Mouse (Mus musculus): ENCODE measurements around the gene Gm9508. TPM values are rescaled to one million over a fixed set of nuclear protein-coding genes. Genes with fewer than 3 reads are reported as not detected.

Gene Gm9508
- total and polyA plus RNA-seq, 2 experiments from 2014 or later = not detected

- no peak for ATAC-seq
- DNase-seq = no peak
- TF ChIP-seq CTCF (IDR thresholded peaks at IDR 0.05; ENCODE audit: low read depth) = no peak
- Histone ChIP-seq H3K27me3 (ENCODE audit: insufficient read depth, low read length) (peaks cover 9% of the 10 kb centered on the region; the same call in 1 of the 2 replicates), H3K9me3 (ENCODE audit: low read length) (no peaks in the 10 kb centered on the region), H3K4me2 (ENCODE audit: low read depth) (no peak overlapping the region), H3K36me3 (ENCODE audit: insufficient read depth) (no peaks in the 10 kb centered on the region), H3K27ac (ENCODE audit: low read depth, low read length) (no peak overlapping the region), H3K9ac (no peak overlapping the region), H3K4me1 (ENCODE audit: insufficient read depth) (no peaks in the 10 kb centered on the region), H3K4me3 (ENCODE audit: low read depth, low read length) (no peak overlapping the region)
- whole genome bisulfite sequencing = 35% methylated on average over 10 of the region's 10 CpGs
These were observed 10.0 kb downstream of the Gm9508 start for GRCm38 (mm10) chr10:77687021-77687420.

- peaks cover 9% of the 10 kb centered on the region; the same call in 1 of the 2 replicates for H3K27me3 ChIP-seq (ENCODE audit: insufficient read depth, low read length)
- no peaks in the 10 kb centered on the region for H3K36me3 ChIP-seq (ENCODE audit: insufficient read depth)
- 12% methylated on average over 22 of the region's 22 CpGs for WGBS
- no peaks in the 10 kb centered on the region for H3K4me1 ChIP-seq (ENCODE audit: insufficient read depth)
- no peak for TF ChIP-seq CTCF (IDR thresholded peaks at IDR 0.05; ENCODE audit: low read depth)
- DNase-seq (no peak), ATAC-seq (no peak)
- no peak within 1 kb of the TSS for H3K4me2 ChIP-seq (ENCODE audit: low read depth)
- no peak within 1 kb of the TSS for H3K9ac ChIP-seq
- no peaks in the 10 kb centered on the region for H3K9me3 ChIP-seq (ENCODE audit: low read length)
- no peak within 1 kb of the TSS for H3K27ac ChIP-seq (ENCODE audit: low read depth, low read length)
- no peak within 1 kb of the TSS for H3K4me3 ChIP-seq (ENCODE audit: low read depth, low read length)
These were observed 11.0 kb downstream of the Gm9508 start, which contains the start of gene Tspear for GRCm38 (mm10) chr10:77685895-77686664. Gene Tspear (plus strand): TSS chr10:77686569.

GRCm38 (mm10) chr10:77684181-77684580 lies 12.9 kb downstream of the Gm9508 start:
- Histone ChIP-seq H3K27ac (ENCODE audit: low read depth, low read length) (no peak overlapping the region), H3K9me3 (ENCODE audit: low read length) (no peaks in the 10 kb centered on the region), H3K4me2 (ENCODE audit: low read depth) (no peak overlapping the region), H3K4me1 (ENCODE audit: insufficient read depth) (no peaks in the 10 kb centered on the region), H3K36me3 (ENCODE audit: insufficient read depth) (no peaks in the 10 kb centered on the region), H3K9ac (no peak overlapping the region), H3K4me3 (ENCODE audit: low read depth, low read length) (no peak overlapping the region), H3K27me3 (ENCODE audit: insufficient read depth, low read length) (peaks cover 9% of the 10 kb centered on the region; the same call in 1 of the 2 replicates)
- DNase-seq = no peak
- 41% methylated on average over 8 of the region's 8 CpGs for WGBS
- TF ChIP-seq CTCF (IDR thresholded peaks at IDR 0.05; ENCODE audit: low read depth) = no peak
- ATAC-seq = no peak

GRCm38 (mm10) chr10:77682994-77683393 lies 14.0 kb downstream of the Gm9508 start:
- H3K4me2 ChIP-seq (ENCODE audit: low read depth) = no peak overlapping the region
- no peak overlapping the region for H3K27ac ChIP-seq (ENCODE audit: low read depth, low read length)
- H3K4me3 ChIP-seq (ENCODE audit: low read depth, low read length) = no peak overlapping the region
- DNase-seq (no peak), ATAC-seq (no peak)
- WGBS = 72% methylated on average over 7 of the region's 7 CpGs
- H3K27me3 ChIP-seq (ENCODE audit: insufficient read depth, low read length) = peaks cover 16% of the 10 kb centered on the region
- no peak overlapping the region for H3K9ac ChIP-seq
- peaks cover 2% of the 10 kb centered on the region; the same call in 1 of the 2 replicates for H3K4me1 ChIP-seq (ENCODE audit: insufficient read depth)
- no peaks in the 10 kb centered on the region for H3K36me3 ChIP-seq (ENCODE audit: insufficient read depth)
- H3K9me3 ChIP-seq (ENCODE audit: low read length) = no peaks in the 10 kb centered on the region
- TF ChIP-seq CTCF (IDR thresholded peaks at IDR 0.05; ENCODE audit: low read depth) = no peak

- peak overlapping the region; percentile 35 for H3K4me3 ChIP-seq (ENCODE audit: low read depth, low read length)
- DNase-seq = peak; percentile 22
- under 1% methylated on average over 35 of the region's 35 CpGs for WGBS
These were observed 19.5 kb downstream of the Gm9508 start for GRCm38 (mm10) chr10:77677562-77677961.

GRCm38 (mm10) chr10:77673765-77674164 lies 23.3 kb downstream of the Gm9508 start:
- no peak overlapping the region for H3K27ac ChIP-seq (ENCODE audit: low read depth, low read length)
- H3K36me3 ChIP-seq (ENCODE audit: insufficient read depth) = no peaks in the 10 kb centered on the region
- H3K9ac ChIP-seq = no peak overlapping the region
- H3K27me3 ChIP-seq (ENCODE audit: insufficient read depth, low read length) = peaks cover 9% of the 10 kb centered on the region
- no peak for ATAC-seq
- no peak for DNase-seq
- peaks cover 7% of the 10 kb centered on the region for H3K4me1 ChIP-seq (ENCODE audit: insufficient read depth)
- WGBS = 65% methylated on average over 13 of the region's 13 CpGs
- H3K9me3 ChIP-seq (ENCODE audit: low read length) = no peaks in the 10 kb centered on the region
- no peak for TF ChIP-seq CTCF (IDR thresholded peaks at IDR 0.05; ENCODE audit: low read depth)
- no peak overlapping the region for H3K4me2 ChIP-seq (ENCODE audit: low read depth)
- H3K4me3 ChIP-seq (ENCODE audit: low read depth, low read length) = no peak overlapping the region

More at GRCm38 (mm10) chr10:77677562-77677961, 19.5 kb downstream of the Gm9508 start:
- Histone ChIP-seq H3K9me3 (ENCODE audit: low read length) (no peaks in the 10 kb centered on the region), H3K27ac (ENCODE audit: low read depth, low read length) (no peak overlapping the region), H3K9ac (peak overlapping the region; percentile 22; the same call in 1 of the 2 replicates), H3K36me3 (ENCODE audit: insufficient read depth) (no peaks in the 10 kb centered on the region), H3K4me2 (ENCODE audit: low read depth) (peak overlapping the region; percentile 68), H3K4me1 (ENCODE audit: insufficient read depth) (peaks cover 7% of the 10 kb centered on the region), H3K27me3 (ENCODE audit: insufficient read depth, low read length) (peaks cover 9% of the 10 kb centered on the region)
- TF ChIP-seq CTCF (IDR thresholded peaks at IDR 0.05; ENCODE audit: low read depth) = no peak
- ATAC-seq = peak; percentile 59

- no peak for ATAC-seq
- 88% methylated on average over 4 of the region's 4 CpGs for WGBS
These were observed 25.5 kb downstream of the Gm9508 start for GRCm38 (mm10) chr10:77671519-77671918.

More at GRCm38 (mm10) chr10:77671519-77671918, 25.5 kb downstream of the Gm9508 start:
- DNase-seq = no peak
- no peak overlapping the region for H3K4me2 ChIP-seq (ENCODE audit: low read depth)
- no peaks in the 10 kb centered on the region for H3K9me3 ChIP-seq (ENCODE audit: low read length)
- no peak overlapping the region for H3K9ac ChIP-seq
- H3K36me3 ChIP-seq (ENCODE audit: insufficient read depth) = no peaks in the 10 kb centered on the region
- no peak for TF ChIP-seq CTCF (IDR thresholded peaks at IDR 0.05; ENCODE audit: low read depth)
- H3K4me3 ChIP-seq (ENCODE audit: low read depth, low read length) = no peak overlapping the region
- H3K27me3 ChIP-seq (ENCODE audit: insufficient read depth, low read length) = no peaks in the 10 kb centered on the region
- no peak overlapping the region for H3K27ac ChIP-seq (ENCODE audit: low read depth, low read length)
- H3K4me1 ChIP-seq (ENCODE audit: insufficient read depth) = no peaks in the 10 kb centered on the region

Measured in forebrain, postnatal 0 days (tissue).